Mouse (Mus musculus): ENCODE results near the gene Vwa3b.
"Not testable (repeated sequence)": the region's sequence is repeated elsewhere in the genome, so short reads cannot be mapped to it uniquely, and the experiment has no call there.

Gene Vwa3b

GRCm38 (mm10) chr1:37025962-37026686, at the start of gene Vwa3b:
Vwa3b (plus strand) TSS chr1:37026596.
- in situ Hi-C loops (cut with MseI, MboI) = no loop called here

- in situ Hi-C loops (cut with MseI, MboI) = no loop called here
Measured at GRCm38 (mm10) chr1:36976770-36977169, 49.6 kb upstream of the Vwa3b start.

- in situ Hi-C loops (cut with MseI, MboI) = no loop called here
Measured at GRCm38 (mm10) chr1:36982191-36982961, 44.0 kb upstream of the Vwa3b start.

DNA sequence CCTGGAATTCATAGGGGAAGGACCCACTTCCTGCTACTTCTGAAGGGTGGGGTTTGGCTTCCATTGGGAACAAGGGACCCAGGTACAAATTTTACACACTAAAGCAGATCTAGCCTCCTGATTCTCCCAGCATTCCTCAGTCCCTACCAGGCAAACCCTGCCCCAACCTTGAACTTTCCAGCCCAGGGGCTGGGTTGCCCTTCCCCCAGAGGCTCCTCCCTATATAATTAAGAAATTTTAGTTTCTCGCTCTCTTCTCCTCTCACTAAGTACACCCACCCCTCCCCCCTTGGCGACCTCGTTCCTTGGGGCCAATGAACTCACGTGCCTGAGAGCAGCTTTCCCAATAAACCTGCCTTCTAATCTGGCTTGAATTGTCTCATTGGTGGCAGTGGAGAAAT, 42.6 kb upstream of the Vwa3b start:
- in situ Hi-C loops (cut with MseI, MboI) = no loop called here

DNA sequence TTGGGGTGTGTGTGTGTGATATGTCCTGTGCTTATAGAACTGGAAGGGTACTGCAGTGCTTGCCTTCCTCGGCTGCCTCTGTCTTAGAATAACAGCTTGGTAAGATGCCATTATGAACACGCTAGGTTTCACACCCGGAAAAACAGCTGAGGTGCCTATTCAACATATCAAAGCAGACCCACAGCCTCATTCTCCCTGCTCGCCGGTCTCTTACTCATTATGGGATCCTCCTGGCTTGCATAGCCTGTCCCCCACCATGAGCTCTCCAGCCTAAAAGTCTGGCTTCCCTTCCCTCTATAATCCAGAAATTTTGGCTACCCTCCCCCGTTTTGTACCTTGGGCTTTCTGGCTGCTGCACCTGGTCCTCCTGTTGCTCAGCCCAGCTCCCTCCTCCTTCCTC, 42.0 kb upstream of the Vwa3b start:
- in situ Hi-C loops (cut with MseI, MboI) = no loop called here

GRCm38 (mm10) chr1:36985896-36986295, 40.5 kb upstream of the Vwa3b start:
- in situ Hi-C loops (cut with MseI, MboI) = no loop called here

GRCm38 (mm10) chr1:36986396-36987160, 39.8 kb upstream of the Vwa3b start:
- in situ Hi-C loops (cut with MseI, MboI) = no loop called here

DNA sequence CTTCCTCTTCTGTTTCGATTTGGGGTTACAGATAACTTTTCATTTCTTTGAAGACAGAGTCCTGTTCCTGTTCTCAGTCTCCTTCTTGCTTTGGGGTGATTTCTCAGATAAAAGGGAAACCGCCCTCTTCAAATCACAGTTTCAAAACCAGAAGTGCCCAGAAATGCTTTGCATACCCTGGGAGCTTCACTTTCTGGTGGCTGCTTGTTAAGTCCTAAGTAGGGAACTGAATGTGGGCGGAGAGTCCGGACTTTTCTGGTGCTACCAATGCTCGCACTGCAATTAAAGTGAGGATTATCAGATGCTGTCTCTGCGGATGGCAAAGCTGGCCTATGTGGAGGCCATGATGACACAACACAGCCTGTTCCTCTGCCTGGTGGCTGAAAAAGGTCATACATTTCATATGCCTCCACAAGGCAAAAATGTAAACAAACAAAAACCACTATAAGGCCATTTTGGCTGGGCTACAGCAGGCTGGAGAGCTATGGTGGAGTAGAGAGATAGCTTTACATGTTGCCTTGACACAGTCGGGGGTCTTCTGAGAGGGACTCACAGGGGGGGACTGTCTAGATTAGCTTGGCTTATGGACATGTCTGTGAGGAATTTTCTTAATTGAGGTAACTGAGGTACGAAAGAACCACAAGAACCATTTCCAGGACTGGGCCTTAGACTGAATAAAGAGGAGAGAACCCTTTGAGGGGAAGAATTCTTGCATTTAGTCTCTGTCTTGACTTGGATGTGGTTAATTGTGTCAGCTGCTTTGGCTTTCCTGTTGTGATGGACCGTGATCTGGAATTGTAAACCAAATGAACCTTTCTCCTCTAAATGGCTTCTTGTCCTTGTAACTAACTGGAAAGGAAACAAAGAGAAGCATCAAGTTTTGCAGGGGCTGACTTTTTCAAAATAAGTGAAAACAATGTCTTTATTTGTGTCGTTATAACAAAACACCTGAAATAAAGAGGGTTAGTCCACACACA, 38.9 kb upstream of the Vwa3b start:
- in situ Hi-C loops (cut with MseI, MboI) = no loop called here

GRCm38 (mm10) chr1:36988161-36988560, 38.2 kb upstream of the Vwa3b start:
- in situ Hi-C loops (cut with MseI, MboI) = no loop called here

GRCm38 (mm10) chr1:36988561-36988960, 37.8 kb upstream of the Vwa3b start:
- in situ Hi-C loops (cut with MseI, MboI) = no loop called here

DNA sequence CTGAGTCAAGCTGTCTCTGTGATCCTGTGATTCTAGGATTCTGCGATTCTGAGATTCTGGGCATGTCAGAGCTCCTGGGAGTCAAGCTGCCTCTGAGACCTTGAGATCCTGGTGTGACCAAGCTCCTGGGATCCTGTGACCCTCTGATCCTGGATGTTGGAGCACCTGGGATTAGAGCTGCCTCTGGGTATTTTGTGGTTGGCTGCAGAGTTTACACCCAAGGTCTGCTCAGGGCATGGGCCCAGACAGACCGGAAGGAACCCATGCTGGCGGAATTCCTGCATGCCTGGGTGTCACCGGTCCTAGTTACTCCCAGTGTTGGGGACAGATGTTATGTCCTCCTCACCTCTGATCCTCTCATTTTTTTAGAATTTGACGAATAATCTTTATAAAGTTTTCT, 32.1 kb upstream of the Vwa3b start:
- in situ Hi-C loops (cut with MseI, MboI) = no loop called here

DNA sequence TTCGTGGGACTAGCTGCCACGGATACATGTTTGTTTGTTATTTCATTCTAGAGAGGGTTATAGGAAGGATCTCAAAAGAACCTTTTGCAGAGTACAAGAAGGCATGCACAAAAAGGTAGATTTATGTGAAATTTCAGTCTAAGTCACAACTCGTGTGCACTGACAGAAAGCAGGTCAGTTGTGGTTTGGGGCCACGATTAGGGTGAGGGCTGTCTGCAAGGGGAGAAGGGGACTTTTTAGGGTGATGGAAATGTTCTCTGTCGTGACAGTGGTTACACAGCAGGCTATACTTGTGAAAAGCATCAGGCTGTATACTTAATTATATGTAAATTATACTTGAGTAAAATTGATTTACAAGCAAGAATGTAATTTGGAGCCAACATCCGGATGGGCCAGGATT, 30.6 kb upstream of the Vwa3b start:
- in situ Hi-C loops (cut with MseI, MboI) = no loop called here

GRCm38 (mm10) chr1:36996561-36997213, 29.7 kb upstream of the Vwa3b start:
- in situ Hi-C loops (cut with MseI, MboI) = no loop called here

GRCm38 (mm10) chr1:37000307-37000706, 26.1 kb upstream of the Vwa3b start:
- in situ Hi-C loops (cut with MseI, MboI) = no loop called here

GRCm38 (mm10) chr1:37001636-37002315, 24.6 kb upstream of the Vwa3b start:
- in situ Hi-C loops (cut with MseI, MboI) = no loop called here

- in situ Hi-C loops (cut with MseI, MboI) = no loop called here
Measured at GRCm38 (mm10) chr1:37002316-37003008, 23.9 kb upstream of the Vwa3b start.

DNA sequence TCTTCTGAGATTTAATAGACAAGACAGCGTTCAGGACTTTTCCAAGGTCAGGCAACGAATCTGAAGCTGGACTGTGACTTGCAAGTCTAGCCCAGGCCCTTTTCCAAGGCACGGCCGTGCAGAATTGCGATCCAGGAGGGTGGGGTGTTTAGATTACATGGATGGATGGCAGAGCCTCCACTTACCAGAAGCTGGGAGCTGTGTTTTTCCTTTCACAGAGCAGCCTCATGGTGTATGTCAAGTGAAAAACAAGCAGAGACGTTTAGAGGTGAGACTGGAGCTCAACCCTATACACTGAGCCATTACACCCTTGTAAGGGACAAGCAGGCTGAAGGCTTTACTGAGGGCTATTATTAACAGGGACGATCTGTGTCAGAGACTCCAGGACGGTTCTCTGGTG, 21.9 kb upstream of the Vwa3b start:
- in situ Hi-C loops (cut with MseI, MboI) = no loop called here

DNA sequence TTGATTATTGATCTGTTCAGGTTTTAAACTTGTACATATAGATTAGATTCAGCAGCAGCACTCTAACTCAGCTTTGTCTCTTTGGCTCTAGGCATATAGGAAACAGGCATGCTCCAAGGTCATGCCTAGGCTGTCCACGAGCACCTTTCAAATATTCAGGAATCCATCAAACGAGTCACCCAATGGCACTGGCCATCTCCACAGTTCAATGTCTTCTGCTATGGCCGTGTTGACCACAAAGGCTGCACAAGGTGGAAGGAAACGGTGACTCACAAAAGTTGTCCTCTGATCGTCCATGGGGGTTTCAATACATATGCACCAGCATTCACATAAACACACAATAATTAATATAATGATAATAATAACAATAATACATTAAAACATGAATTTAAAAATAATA, 21.4 kb upstream of the Vwa3b start:
- in situ Hi-C loops (cut with MseI, MboI) = no loop called here

DNA sequence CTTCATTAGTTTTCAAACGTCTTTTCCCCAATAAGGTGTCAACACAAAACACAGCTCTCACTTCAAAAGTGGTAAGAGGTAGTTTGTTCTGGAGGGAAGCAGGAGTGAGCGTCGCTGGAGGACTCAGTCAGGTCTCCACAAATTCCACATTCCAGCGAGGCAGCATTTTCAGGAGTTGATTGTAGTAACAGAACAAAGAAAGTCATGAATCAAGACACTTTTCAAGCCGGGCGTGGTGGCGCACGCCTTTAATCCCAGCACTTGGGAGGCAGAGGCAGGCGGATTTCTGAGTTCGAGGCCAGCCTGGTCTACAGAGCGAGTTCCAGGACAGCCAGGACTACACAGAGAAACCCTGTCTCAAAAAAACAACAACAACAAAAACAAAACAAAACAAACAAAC, 19.9 kb upstream of the Vwa3b start:
- in situ Hi-C loops (cut with MseI, MboI) = not testable (repeated sequence)

- in situ Hi-C loops (cut with MseI, MboI) = no loop called here
Measured at GRCm38 (mm10) chr1:37009880-37010279, 16.5 kb upstream of the Vwa3b start.

Data from mouse trophoblast stem cell (cell line).